Mouse (Mus musculus): ENCODE results near the gene Tpo.

- no peak for TF ChIP-seq POLR2A (IDR thresholded peaks at IDR 0.05; ENCODE audit: borderline replicate concordance, insufficient read depth, low read length)
- no peak for TF ChIP-seq CTCF (IDR thresholded peaks at IDR 0.05; ENCODE audit: borderline replicate concordance, insufficient read depth, low read depth, low read length)
These were observed 77.5 kb downstream of the Tpo start for GRCm38 (mm10) chr12:30054761-30055540.
